Mouse (Mus musculus) E14TG2a.4 (cell line): ENCODE measurements around the gene Dmd.

Experiments used
- H3K27me3 ChIP-seq: 2 replicates; pipeline ENCODE4 v1.6.1; 2014; ENCODE audit warnings: low read length, control low read depth; ENCODE audit not compliant: insufficient read depth
- H3K36me3 ChIP-seq: 2 replicates; pipeline ENCODE4 v1.6.1; 2014; ENCODE audit warnings: low read length, control low read depth; ENCODE audit not compliant: insufficient read depth
- H3K4me1 ChIP-seq: replicated peaks from 2 replicates; pipeline ENCODE4 v1.6.1; 2014; ENCODE audit warnings: low read depth, low read length, control low read depth
- H3K4me3 ChIP-seq: replicated peaks from 2 replicates; pipeline ENCODE4 v1.5.1; 2014; ENCODE audit warnings: mild to moderate bottlenecking, low read length
- H3K9me3 ChIP-seq: 2 replicates; pipeline ENCODE4 v1.6.1; 2014; ENCODE audit warnings: low read length, control low read depth
- CTCF ChIP-seq: conservative IDR thresholded peaks from 2 replicates; pipeline ENCODE4 v1.5.1; 2014; ENCODE audit warnings: low read length
- NANOG ChIP-seq: IDR thresholded peaks from 2 replicates; pipeline ENCODE4 v1.6.1; 2014; ENCODE audit warnings: borderline replicate concordance, low read length, mixed read lengths
- POU5F1 ChIP-seq: IDR thresholded peaks from 2 replicates; pipeline ENCODE4 v1.6.1; 2014; ENCODE audit warnings: low read length, borderline replicate concordance

The Dmd gene

GRCm38 (mm10) chrX:84165872-84166271 lies 1217.2 kb downstream of the Dmd start:
- H3K4me3 ChIP-seq = no peak overlapping the region
- no peaks in the 10 kb centered on the region for H3K36me3 ChIP-seq
- TF ChIP-seq POU5F1 = no peak
- no peaks in the 10 kb centered on the region for H3K4me1 ChIP-seq
- H3K9me3 ChIP-seq = no peaks in the 10 kb centered on the region
- H3K27me3 ChIP-seq = no peaks in the 10 kb centered on the region

GRCm38 (mm10) chrX:84241297-84241859 lies 1292.7 kb downstream of the Dmd start:
- Histone ChIP-seq H3K36me3 (no peaks in the 10 kb centered on the region), H3K4me1 (no peaks in the 10 kb centered on the region), H3K27me3 (no peaks in the 10 kb centered on the region), H3K4me3 (no peak overlapping the region), H3K9me3 (no peaks in the 10 kb centered on the region)
- no peak for TF ChIP-seq CTCF
- TF ChIP-seq POU5F1 = no peak
- no peak for TF ChIP-seq NANOG

DNA sequence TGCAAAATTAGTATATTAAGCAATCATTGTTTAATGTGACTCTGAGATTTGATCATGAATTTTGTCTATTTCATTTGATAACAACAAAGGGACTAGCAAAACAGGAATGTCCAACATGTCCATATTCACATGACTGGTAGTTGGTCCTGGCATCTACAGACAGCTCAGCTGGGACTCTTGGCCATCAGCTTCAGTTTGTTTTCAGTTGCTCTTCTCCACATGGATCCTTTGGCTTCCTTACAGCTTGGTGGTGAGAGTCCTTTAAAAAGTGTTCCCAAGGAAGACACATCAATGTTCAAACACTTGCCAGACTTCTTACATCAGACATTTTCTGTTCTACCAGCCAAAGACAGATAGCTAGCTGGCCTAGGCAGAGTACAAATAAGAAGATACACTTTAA lies 1381.9 kb downstream of the Dmd start:
- TF ChIP-seq NANOG (no peak), CTCF (no peak), POU5F1 (no peak)
- H3K4me3 ChIP-seq = no peak overlapping the region
- no peaks in the 10 kb centered on the region for H3K27me3 ChIP-seq
- H3K36me3 ChIP-seq = no peaks in the 10 kb centered on the region
- no peaks in the 10 kb centered on the region for H3K4me1 ChIP-seq
- H3K9me3 ChIP-seq = no peaks in the 10 kb centered on the region

DNA sequence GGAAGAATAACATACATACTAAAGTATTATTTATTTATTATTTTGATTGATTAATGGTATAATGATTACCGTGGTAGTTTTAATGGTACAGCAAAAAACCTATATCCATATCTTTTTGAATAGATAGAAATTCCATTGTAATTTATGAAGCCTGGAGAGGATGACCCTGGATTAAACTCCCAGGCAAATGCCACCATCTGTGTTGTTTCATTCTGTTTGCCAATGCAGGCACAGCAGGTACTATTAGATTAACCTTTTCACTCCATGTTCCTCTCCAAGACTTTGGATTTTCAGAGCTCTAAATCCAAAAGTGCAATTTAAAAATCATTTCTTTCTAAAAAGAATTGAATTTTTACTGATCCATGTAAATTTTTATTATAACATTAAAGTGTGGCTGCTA lies 1383.5 kb downstream of the Dmd start:
- H3K4me3 ChIP-seq = no peak overlapping the region
- TF ChIP-seq POU5F1 = no peak
- TF ChIP-seq CTCF = no peak
- TF ChIP-seq NANOG = no peak
- no peaks in the 10 kb centered on the region for H3K36me3 ChIP-seq
- no peaks in the 10 kb centered on the region for H3K9me3 ChIP-seq
- H3K4me1 ChIP-seq = no peaks in the 10 kb centered on the region
- H3K27me3 ChIP-seq = no peaks in the 10 kb centered on the region

- Histone ChIP-seq H3K4me1 (no peaks in the 10 kb centered on the region), H3K9me3 (no peaks in the 10 kb centered on the region), H3K4me3 (no peak overlapping the region), H3K27me3 (no peaks in the 10 kb centered on the region), H3K36me3 (no peaks in the 10 kb centered on the region)
- TF ChIP-seq NANOG = no peak
- TF ChIP-seq POU5F1 = no peak
- no peak for TF ChIP-seq CTCF
Measured at GRCm38 (mm10) chrX:84364981-84365380, 1416.3 kb downstream of the Dmd start.

- TF ChIP-seq NANOG (no peak), CTCF (no peak), POU5F1 (no peak)
- peaks cover 10% of the 10 kb centered on the region; the same call in 1 of the 2 replicates for H3K4me1 ChIP-seq
- no peaks in the 10 kb centered on the region for H3K9me3 ChIP-seq
- H3K27me3 ChIP-seq = no peaks in the 10 kb centered on the region
- H3K4me3 ChIP-seq = no peak overlapping the region
- H3K36me3 ChIP-seq = no peaks in the 10 kb centered on the region; the same call in 1 of the 2 replicates
Measured at GRCm38 (mm10) chrX:84435608-84436007, 1486.9 kb downstream of the Dmd start.

GRCm38 (mm10) chrX:84436556-84436955 lies 1487.9 kb downstream of the Dmd start:
- no peak for TF ChIP-seq NANOG
- TF ChIP-seq POU5F1 = no peak
- no peak for TF ChIP-seq CTCF
- peaks cover 10% of the 10 kb centered on the region; the same call in 1 of the 2 replicates for H3K4me1 ChIP-seq
- H3K36me3 ChIP-seq = no peaks in the 10 kb centered on the region; the same call in 1 of the 2 replicates
- no peak overlapping the region for H3K4me3 ChIP-seq
- H3K9me3 ChIP-seq = no peaks in the 10 kb centered on the region
- no peaks in the 10 kb centered on the region for H3K27me3 ChIP-seq

DNA sequence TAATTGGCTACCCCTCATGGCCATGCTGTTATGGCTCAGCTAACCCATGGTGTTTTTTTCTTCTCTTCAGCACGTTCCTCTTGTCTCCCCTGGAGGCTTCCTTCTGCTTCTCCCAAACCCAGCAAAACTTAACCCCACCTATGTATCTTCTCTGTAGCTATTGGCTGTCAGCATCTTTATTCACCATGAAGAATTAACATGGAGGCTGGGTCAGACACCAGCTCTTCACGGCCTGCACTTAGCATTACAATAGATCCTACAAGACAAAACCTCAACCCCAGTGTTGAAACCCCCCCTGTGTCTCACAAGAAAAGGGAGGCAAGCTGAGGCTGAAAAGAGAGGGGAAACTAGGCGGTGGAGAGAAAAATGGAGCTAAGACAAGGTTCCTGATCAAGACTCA lies 1494.3 kb downstream of the Dmd start:
- no peak for TF ChIP-seq CTCF
- no peak for TF ChIP-seq NANOG
- no peak; the same call in 1 of the 2 replicates for TF ChIP-seq POU5F1
- Histone ChIP-seq H3K9me3 (no peaks in the 10 kb centered on the region; the same call in 1 of the 2 replicates), H3K27me3 (no peaks in the 10 kb centered on the region), H3K36me3 (no peaks in the 10 kb centered on the region), H3K4me1 (0 out of 2 replicates have a peak, but pooled peaks cover 4% of the 10 kb centered on the region), H3K4me3 (peak overlapping the region; percentile 74)

GRCm38 (mm10) chrX:84443985-84444384 lies 1495.3 kb downstream of the Dmd start:
- H3K9me3 ChIP-seq = no peaks in the 10 kb centered on the region; the same call in 1 of the 2 replicates
- H3K4me1 ChIP-seq = 0 out of 2 replicates have a peak, but pooled peaks cover 4% of the 10 kb centered on the region
- TF ChIP-seq NANOG (peak; percentile 55; the same call in 1 of the 2 replicates), POU5F1 (no peak)
- H3K4me3 ChIP-seq = no peak overlapping the region
- no peaks in the 10 kb centered on the region for H3K36me3 ChIP-seq
- no peaks in the 10 kb centered on the region for H3K27me3 ChIP-seq
